Mouse (Mus musculus) heart, adult 2 months (tissue): ENCODE measurements around the gene Fam107b. TPM values are rescaled to one million over a fixed set of nuclear protein-coding genes. Genes with fewer than 3 reads are reported as not detected.

Source experiments
- DNase-seq, 2 experiments: peaks; one replicate each; pipeline ENCODE4 v3.0.0; 2021
- H3K27ac ChIP-seq: fragments of 200-600 bp; 2 replicates; pipeline ENCODE4 v1.8.1; 2022
- H3K27me3 ChIP-seq: fragments of 200-500 bp; 2 replicates; pipeline ENCODE4 v1.6.1; 2012; ENCODE audit warnings: mild to moderate bottlenecking, low read length, inconsistent platforms, mixed read lengths; ENCODE audit not compliant: control insufficient read depth, insufficient read depth
- H3K36me3 ChIP-seq: fragments of 200-500 bp; 2 replicates; pipeline ENCODE4 v1.6.1; 2012; ENCODE audit warnings: low read length, inconsistent platforms; ENCODE audit not compliant: control insufficient read depth, insufficient read depth
- H3K4me1 ChIP-seq: fragments of 200-500 bp; 2 replicates; pipeline ENCODE4 v1.6.1; 2011; ENCODE audit warnings: low read length; ENCODE audit not compliant: control insufficient read depth, insufficient read depth
- H3K4me3 ChIP-seq: fragments of 200-600 bp; 2 replicates; pipeline ENCODE4 v1.8.1; 2022
- H3K79me2 ChIP-seq: fragments of 200-500 bp; replicated peaks from 2 replicates; pipeline ENCODE4 v1.6.1; 2012; ENCODE audit warnings: mild to moderate bottlenecking, inconsistent platforms, low read length, moderate library complexity, mixed read lengths; ENCODE audit not compliant: control insufficient read depth, insufficient read depth
- H3K9ac ChIP-seq: fragments of 200-500 bp; 2 replicates; pipeline ENCODE4 v1.6.1; 2012; ENCODE audit warnings: low read depth, mild to moderate bottlenecking, control low read depth, inconsistent platforms, low read length, mixed read lengths
- CTCF ChIP-seq: fragments of 200-600 bp; IDR thresholded peaks from 2 replicates; pipeline ENCODE4 v1.8.1; 2022; ENCODE audit warnings: antibody characterized with exemption, mild to moderate bottlenecking, moderate library complexity
- EP300 ChIP-seq: fragments of 200-500 bp; IDR thresholded peaks from 2 replicates; pipeline ENCODE4 v1.6.1; 2011; ENCODE audit warnings: low read depth, low read length, control low read depth; ENCODE audit not compliant: insufficient read depth
- POLR2A ChIP-seq: fragments of 200-500 bp; IDR thresholded peaks from 2 replicates; pipeline ENCODE4 v1.6.1; 2011; ENCODE audit warnings: mild to moderate bottlenecking, low read depth, low read length, control low read depth; ENCODE audit not compliant: insufficient read depth
- WGBS: fragments of 180-500 bp; shearing (Covaris S2); methylation state at CpG from one replicate; pipeline ENCODE4 v1.1.7; 2018; 5-methylcytosine and 5-hydroxymethylcytosine counted together
- intact Hi-C: fragments of 180-260 bp; cut with DNase I; formaldehyde crosslinking; loops from one replicate; pipeline ENCODE4 v1.15.1; 2025
- polyA plus RNA-seq: library from polyadenylated mRNA; depleted of rRNA; stranded (reverse); fragments of >200 nt; gene quantifications from 2 replicates; pipeline ENCODE4 v1.2.3, GENCODE M21; 2012
- total RNA-seq, 2 experiments: library from RNA; stranded (reverse); gene quantifications; 2 replicates each; pipeline ENCODE4 v1.2.3; 2021

Fam107b gene
- total and polyA plus RNA-seq, 3 experiments: 3.2 to 10.1 (median 5.5) TPM

- DNase-seq: no peak
- H3K9ac ChIP-seq: no peak overlapping the region
- no peaks in the 10 kb centered on the region for H3K4me1 ChIP-seq
- no peak overlapping the region for H3K27ac ChIP-seq
- intact Hi-C loops: no loop called here
- no peaks in the 10 kb centered on the region for H3K36me3 ChIP-seq
- no peak for TF ChIP-seq CTCF
- TF ChIP-seq EP300: no peak
- 85% methylated on average over 8 of the region's 8 CpGs for WGBS
- H3K27me3 ChIP-seq: no peaks in the 10 kb centered on the region
- no peaks in the 10 kb centered on the region for H3K79me2 ChIP-seq
- no peak overlapping the region for H3K4me3 ChIP-seq
Observed at GRCm38 (mm10) chr2:3785546-3785945, 215.3 kb downstream of the Fam107b start.

DNA sequence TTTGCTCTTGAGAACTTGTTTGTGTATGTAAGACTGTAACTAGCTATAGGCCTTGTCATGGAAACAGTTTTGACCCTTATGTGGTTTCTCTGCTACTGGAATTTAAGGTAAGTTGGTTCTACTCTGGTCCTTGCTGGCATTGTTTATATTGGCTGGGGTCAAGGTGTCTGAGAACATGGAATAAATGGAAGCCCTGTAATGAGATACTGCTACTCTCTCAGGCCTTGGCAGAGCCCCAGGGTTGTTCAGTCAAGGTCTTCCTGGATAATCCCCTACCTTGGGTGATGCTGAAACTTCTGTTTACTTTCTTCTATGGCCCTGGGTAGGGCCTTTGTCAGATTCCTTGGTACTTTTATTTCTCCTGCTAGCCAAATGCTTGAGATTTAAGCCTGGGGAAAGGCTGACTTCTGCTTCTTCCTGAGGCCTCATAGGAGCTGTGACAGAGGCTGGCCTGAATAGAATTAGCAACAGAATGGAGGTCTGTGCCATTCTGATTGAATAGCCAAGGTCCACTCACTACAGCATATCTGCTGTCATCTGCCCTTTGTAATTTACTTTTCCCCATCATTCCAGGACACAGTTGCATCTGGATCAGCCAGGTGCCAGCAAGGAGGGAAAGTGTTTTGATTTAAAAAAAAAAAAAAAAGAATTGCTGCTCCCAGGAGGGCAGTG is 217.6 kb downstream of the Fam107b start:
- TF ChIP-seq CTCF (no peak), EP300 (no peak), POLR2A (no peak)
- intact Hi-C loops: no loop called here
- Histone ChIP-seq H3K27ac (no peak overlapping the region), H3K27me3 (no peaks in the 10 kb centered on the region), H3K9ac (no peak overlapping the region), H3K79me2 (no peaks in the 10 kb centered on the region), H3K4me3 (no peak overlapping the region), H3K36me3 (no peaks in the 10 kb centered on the region), H3K4me1 (no peaks in the 10 kb centered on the region)
- DNase-seq: no peak

GRCm38 (mm10) chr2:3788424-3788786 is 218.1 kb downstream of the Fam107b start:
- TF ChIP-seq EP300: no peak
- TF ChIP-seq CTCF: no peak
- TF ChIP-seq POLR2A: no peak
- H3K4me3 ChIP-seq: no peak overlapping the region
- intact Hi-C loops: no loop called here
- DNase-seq: no peak
- WGBS: 82% methylated on average over 3 of the region's 3 CpGs
- H3K4me1 ChIP-seq: no peaks in the 10 kb centered on the region
- no peak overlapping the region for H3K27ac ChIP-seq
- H3K9ac ChIP-seq: no peak overlapping the region
- H3K27me3 ChIP-seq: no peaks in the 10 kb centered on the region
- no peaks in the 10 kb centered on the region for H3K79me2 ChIP-seq
- H3K36me3 ChIP-seq: no peaks in the 10 kb centered on the region

GRCm38 (mm10) chr2:3796543-3796942 is 226.3 kb downstream of the Fam107b start:
- no peaks in the 10 kb centered on the region for H3K27me3 ChIP-seq
- DNase-seq: no peak
- no peak overlapping the region for H3K9ac ChIP-seq
- no peak overlapping the region for H3K4me3 ChIP-seq
- H3K27ac ChIP-seq: no peak overlapping the region
- TF ChIP-seq POLR2A (no peak), EP300 (no peak), CTCF (no peak)
- intact Hi-C loops: loop anchor here (10.0 kb wide), 1 partner anchor 452 kb away; no protein-coding TSS in a partner anchor
- H3K79me2 ChIP-seq: no peaks in the 10 kb centered on the region
- no peaks in the 10 kb centered on the region for H3K36me3 ChIP-seq
- H3K4me1 ChIP-seq: no peaks in the 10 kb centered on the region; the same call in 1 of the 2 replicates
- WGBS: 72% methylated on average over 5 of the region's 5 CpGs

DNA sequence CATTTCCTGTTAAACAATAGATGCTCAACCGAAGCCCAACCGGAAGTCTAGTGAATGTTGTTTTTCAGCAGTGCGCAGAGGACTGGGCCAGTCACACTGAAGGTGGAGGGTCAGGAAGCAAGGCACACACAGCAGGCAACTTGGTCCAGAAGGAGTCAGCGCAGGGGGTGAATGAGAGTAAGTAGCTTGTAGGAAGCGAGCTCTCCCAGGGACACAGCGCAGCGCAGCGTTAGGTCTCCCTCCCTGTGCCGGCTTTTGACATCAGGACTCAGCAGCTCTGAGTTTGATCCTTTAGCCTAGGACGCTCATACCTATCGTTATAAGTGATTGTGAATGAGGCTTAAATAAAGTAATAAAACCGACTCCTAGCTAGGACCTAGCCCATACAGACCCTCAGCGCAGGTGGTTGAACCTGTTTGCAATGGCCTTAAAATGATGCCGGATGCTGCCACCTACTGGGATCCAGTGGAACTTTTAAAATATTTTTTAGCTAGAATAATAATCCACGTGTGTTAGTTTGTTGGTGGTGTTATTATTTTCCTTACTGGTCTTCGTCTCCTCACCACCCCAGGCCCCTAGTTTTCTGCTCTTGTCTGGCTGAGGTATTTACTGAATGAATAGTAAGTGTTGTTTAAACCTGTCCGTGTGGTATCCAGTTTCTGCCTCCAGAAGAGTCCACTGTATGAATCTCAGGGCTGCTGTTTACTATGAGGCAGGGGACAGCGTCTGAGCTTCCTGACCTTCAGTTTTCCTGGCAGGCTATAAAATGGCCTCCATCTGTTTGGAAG is 229.7 kb downstream of the Fam107b start:
- H3K79me2 ChIP-seq: no peaks in the 10 kb centered on the region
- H3K36me3 ChIP-seq: no peaks in the 10 kb centered on the region
- intact Hi-C loops: loop anchor here (1.0 to 10.0 kb wide), 3 partner anchors 254 to 1065 kb away; no protein-coding TSS in a partner anchor
- peak overlapping the region; percentile 28; the same call in 1 of the 2 replicates for H3K4me3 ChIP-seq
- 9% methylated on average over 18 of the region's 18 CpGs for WGBS
- no peaks in the 10 kb centered on the region for H3K27me3 ChIP-seq
- H3K4me1 ChIP-seq: no peaks in the 10 kb centered on the region; the same call in 1 of the 2 replicates
- no peak for TF ChIP-seq EP300
- TF ChIP-seq CTCF: peak; percentile 84
- H3K27ac ChIP-seq: no peak overlapping the region
- no peak overlapping the region for H3K9ac ChIP-seq
- DNase-seq: peak; percentile 21 to 25

DNA sequence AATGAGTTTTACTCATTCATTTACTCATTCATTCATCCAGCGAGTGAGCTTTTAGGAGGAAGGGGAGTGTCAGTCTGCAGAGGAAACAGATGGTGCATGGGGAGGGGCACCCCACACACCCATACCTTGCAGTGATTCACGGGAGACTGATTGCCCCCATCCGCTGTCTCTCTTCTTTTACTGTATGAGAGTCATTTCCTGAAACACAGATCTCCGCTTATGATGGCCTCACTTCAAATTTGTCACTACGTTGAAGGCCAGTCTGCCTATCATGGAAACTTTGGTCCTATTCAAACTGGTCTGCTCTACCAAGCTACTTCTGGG is 230.2 kb downstream of the Fam107b start:
- no peak overlapping the region for H3K9ac ChIP-seq
- no peak for DNase-seq
- no peak for TF ChIP-seq POLR2A
- TF ChIP-seq CTCF: no peak
- TF ChIP-seq EP300: no peak
- WGBS: 26% methylated on average over 5 of the region's 5 CpGs
- intact Hi-C loops: loop anchor here (10.0 kb wide), 1 partner anchor 1064 kb away; no protein-coding TSS in a partner anchor
- no peaks in the 10 kb centered on the region for H3K27me3 ChIP-seq
- no peaks in the 10 kb centered on the region for H3K79me2 ChIP-seq
- no peak overlapping the region for H3K27ac ChIP-seq
- no peaks in the 10 kb centered on the region; the same call in 1 of the 2 replicates for H3K4me1 ChIP-seq
- H3K4me3 ChIP-seq: no peak overlapping the region
- H3K36me3 ChIP-seq: no peaks in the 10 kb centered on the region
